Mouse (Mus musculus): Measurements from ENCODE around the gene Rnf220. TPM values are rescaled to one million over a fixed set of nuclear protein-coding genes. Genes with fewer than 3 reads are reported as not detected.

Gene Rnf220
- polyA plus RNA-seq, 1 experiment from 2014 or later, result 124 TPM

Other genes with a start within 250 kb of the Rnf220 start
- 10.2 and 10.4 TPM in 2 replicates for gene Tmem53, start 245.1 kb downstream of the Rnf220 start, polyA plus RNA-seq (2015; fragmentation: Nextera tagmentation; extraction: Ambion mirVana)
- gene Armh1, start 244.9 kb downstream of the Rnf220 start, polyA plus RNA-seq (2015; fragmentation: Nextera tagmentation; extraction: Ambion mirVana), result 0.31 and 0.83 TPM in 2 replicates
- gene Eri3, start 53.3 kb upstream of the Rnf220 start, polyA plus RNA-seq (2015; fragmentation: Nextera tagmentation; extraction: Ambion mirVana), result 190 and 195 TPM in 2 replicates
- gene Dmap1, start 185.2 kb upstream of the Rnf220 start, polyA plus RNA-seq (2015; fragmentation: Nextera tagmentation; extraction: Ambion mirVana), result 77.8 and 78.2 TPM in 2 replicates
- not detected in 2 replicates for gene Gm12845, start 227.4 kb upstream of the Rnf220 start, polyA plus RNA-seq (2015; fragmentation: Nextera tagmentation; extraction: Ambion mirVana)